Mouse (Mus musculus): Measurements from ENCODE around the gene Olfr95. TPM values are rescaled to one million over a fixed set of nuclear protein-coding genes. Genes with fewer than 3 reads are reported as not detected.

Olfr95 gene
- not detected for polyA plus RNA-seq (2015; fragmentation: Illumina TruSeq; extraction: RNeasy Lipid Tissue Mini Kit (QIAGEN cat#74804); ENCODE audit: insufficient read depth, low replicate concordance)

GRCm38 (mm10) chr17:37213018-37213417 is at the start of gene Olfr95:
Olfr95 (minus strand) TSS chr17:37213118.

GRCm38 (mm10) chr17:37237230-37237629 is 24.3 kb upstream of the Olfr95 start, which contains the start of gene Olfr97:
Olfr97 (minus strand) TSS chr17:37237330.

GRCm38 (mm10) chr17:37219846-37220245 is 6.9 kb upstream of the Olfr95 start, which contains the start of gene Olfr96:
Olfr96 (plus strand) TSS chr17:37220146.

GRCm38 (mm10) chr17:37200894-37201293 is 12.0 kb downstream of the Olfr95 start, which contains the start of gene Olfr94:
Olfr94 (minus strand) TSS chr17:37200994.

GRCm38 (mm10) chr17:37193656-37194055 is 19.3 kb downstream of the Olfr95 start, which contains the start of gene Ubd:
Ubd (plus strand) TSS chr17:37193892.

GRCm38 (mm10) chr17:37161394-37161793 is 51.5 kb downstream of the Olfr95 start, which contains the start of gene Olfr93:
Olfr93 (minus strand) TSS chr17:37161494.

Other genes starting within 250 kb of the Olfr95 start
- gene 2410137M14Rik, start 231.9 kb downstream of the Olfr95 start, polyA plus RNA-seq (2015; fragmentation: Illumina TruSeq; extraction: RNeasy Lipid Tissue Mini Kit (QIAGEN cat#74804); ENCODE audit: insufficient read depth, low replicate concordance) = not detected
- 0.87 TPM for gene H2-M5, start 223.6 kb downstream of the Olfr95 start, polyA plus RNA-seq (2015; fragmentation: Illumina TruSeq; extraction: RNeasy Lipid Tissue Mini Kit (QIAGEN cat#74804); ENCODE audit: insufficient read depth, low replicate concordance)
- gene Zfp57, start 212.0 kb downstream of the Olfr95 start, polyA plus RNA-seq (2015; fragmentation: Illumina TruSeq; extraction: RNeasy Lipid Tissue Mini Kit (QIAGEN cat#74804); ENCODE audit: insufficient read depth, low replicate concordance) = 3.0 TPM
- gene Mog, start 189.7 kb downstream of the Olfr95 start, polyA plus RNA-seq (2015; fragmentation: Illumina TruSeq; extraction: RNeasy Lipid Tissue Mini Kit (QIAGEN cat#74804); ENCODE audit: insufficient read depth, low replicate concordance) = not detected
- 60.3 TPM for gene Gabbr1, start 167.2 kb downstream of the Olfr95 start, polyA plus RNA-seq (2015; fragmentation: Illumina TruSeq; extraction: RNeasy Lipid Tissue Mini Kit (QIAGEN cat#74804); ENCODE audit: insufficient read depth, low replicate concordance)
- not detected for gene Olfr90, start 124.6 kb downstream of the Olfr95 start, polyA plus RNA-seq (2015; fragmentation: Illumina TruSeq; extraction: RNeasy Lipid Tissue Mini Kit (QIAGEN cat#74804); ENCODE audit: insufficient read depth, low replicate concordance)
- gene Olfr91, start 114.8 kb downstream of the Olfr95 start, polyA plus RNA-seq (2015; fragmentation: Illumina TruSeq; extraction: RNeasy Lipid Tissue Mini Kit (QIAGEN cat#74804); ENCODE audit: insufficient read depth, low replicate concordance) = not detected
- gene Olfr92, start 93.0 kb downstream of the Olfr95 start, polyA plus RNA-seq (2015; fragmentation: Illumina TruSeq; extraction: RNeasy Lipid Tissue Mini Kit (QIAGEN cat#74804); ENCODE audit: insufficient read depth, low replicate concordance) = not detected
- gene Olfr93, start 51.6 kb downstream of the Olfr95 start, polyA plus RNA-seq (2015; fragmentation: Illumina TruSeq; extraction: RNeasy Lipid Tissue Mini Kit (QIAGEN cat#74804); ENCODE audit: insufficient read depth, low replicate concordance) = not detected
- gene Ubd, start 19.2 kb downstream of the Olfr95 start, polyA plus RNA-seq (2015; fragmentation: Illumina TruSeq; extraction: RNeasy Lipid Tissue Mini Kit (QIAGEN cat#74804); ENCODE audit: insufficient read depth, low replicate concordance) = 32.4 TPM
- not detected for gene Olfr94, start 12.1 kb downstream of the Olfr95 start, polyA plus RNA-seq (2015; fragmentation: Illumina TruSeq; extraction: RNeasy Lipid Tissue Mini Kit (QIAGEN cat#74804); ENCODE audit: insufficient read depth, low replicate concordance)
- not detected for gene Olfr96, start 7.0 kb upstream of the Olfr95 start, polyA plus RNA-seq (2015; fragmentation: Illumina TruSeq; extraction: RNeasy Lipid Tissue Mini Kit (QIAGEN cat#74804); ENCODE audit: insufficient read depth, low replicate concordance)
- gene Olfr97, start 24.2 kb upstream of the Olfr95 start, polyA plus RNA-seq (2015; fragmentation: Illumina TruSeq; extraction: RNeasy Lipid Tissue Mini Kit (QIAGEN cat#74804); ENCODE audit: insufficient read depth, low replicate concordance) = not detected
- not detected for gene Olfr98, start 50.6 kb upstream of the Olfr95 start, polyA plus RNA-seq (2015; fragmentation: Illumina TruSeq; extraction: RNeasy Lipid Tissue Mini Kit (QIAGEN cat#74804); ENCODE audit: insufficient read depth, low replicate concordance)
- 58.2 TPM for gene H2-M3, start 57.1 kb upstream of the Olfr95 start, polyA plus RNA-seq (2015; fragmentation: Illumina TruSeq; extraction: RNeasy Lipid Tissue Mini Kit (QIAGEN cat#74804); ENCODE audit: insufficient read depth, low replicate concordance)
- not detected for gene Olfr99, start 70.3 kb upstream of the Olfr95 start, polyA plus RNA-seq (2015; fragmentation: Illumina TruSeq; extraction: RNeasy Lipid Tissue Mini Kit (QIAGEN cat#74804); ENCODE audit: insufficient read depth, low replicate concordance)
- not detected for gene Olfr101, start 91.2 kb upstream of the Olfr95 start, polyA plus RNA-seq (2015; fragmentation: Illumina TruSeq; extraction: RNeasy Lipid Tissue Mini Kit (QIAGEN cat#74804); ENCODE audit: insufficient read depth, low replicate concordance)
- gene Olfr102, start 103.9 kb upstream of the Olfr95 start, polyA plus RNA-seq (2015; fragmentation: Illumina TruSeq; extraction: RNeasy Lipid Tissue Mini Kit (QIAGEN cat#74804); ENCODE audit: insufficient read depth, low replicate concordance) = not detected
- gene Olfr103, start 126.6 kb upstream of the Olfr95 start, polyA plus RNA-seq (2015; fragmentation: Illumina TruSeq; extraction: RNeasy Lipid Tissue Mini Kit (QIAGEN cat#74804); ENCODE audit: insufficient read depth, low replicate concordance) = not detected
- not detected for gene Olfr104-ps, start 146.5 kb upstream of the Olfr95 start, polyA plus RNA-seq (2015; fragmentation: Illumina TruSeq; extraction: RNeasy Lipid Tissue Mini Kit (QIAGEN cat#74804); ENCODE audit: insufficient read depth, low replicate concordance)
- not detected for gene Olfr105-ps, start 165.9 kb upstream of the Olfr95 start, polyA plus RNA-seq (2015; fragmentation: Illumina TruSeq; extraction: RNeasy Lipid Tissue Mini Kit (QIAGEN cat#74804); ENCODE audit: insufficient read depth, low replicate concordance)
- not detected for gene Olfr106-ps, start 177.3 kb upstream of the Olfr95 start, polyA plus RNA-seq (2015; fragmentation: Illumina TruSeq; extraction: RNeasy Lipid Tissue Mini Kit (QIAGEN cat#74804); ENCODE audit: insufficient read depth, low replicate concordance)
- gene Olfr107, start 186.1 kb upstream of the Olfr95 start, polyA plus RNA-seq (2015; fragmentation: Illumina TruSeq; extraction: RNeasy Lipid Tissue Mini Kit (QIAGEN cat#74804); ENCODE audit: insufficient read depth, low replicate concordance) = not detected
- not detected for gene Olfr108, start 232.4 kb upstream of the Olfr95 start, polyA plus RNA-seq (2015; fragmentation: Illumina TruSeq; extraction: RNeasy Lipid Tissue Mini Kit (QIAGEN cat#74804); ENCODE audit: insufficient read depth, low replicate concordance)
- not detected for gene Olfr109, start 245.8 kb upstream of the Olfr95 start, polyA plus RNA-seq (2015; fragmentation: Illumina TruSeq; extraction: RNeasy Lipid Tissue Mini Kit (QIAGEN cat#74804); ENCODE audit: insufficient read depth, low replicate concordance)